Mouse (Mus musculus) cortical plate, adult 2 months (tissue): Measurements from ENCODE around the gene Faf1. TPM values are rescaled to one million over a fixed set of nuclear protein-coding genes. Genes with fewer than 3 reads are reported as not detected.

Experiments used
- H3K27ac ChIP-seq: fragments of 200-500 bp; 2 replicates; pipeline ENCODE4 v1.5.1; 2012; ENCODE audit warnings: low read length, control low read depth, inconsistent platforms; ENCODE audit not compliant: insufficient read depth
- H3K4me1 ChIP-seq: fragments of 200-500 bp; 2 replicates; pipeline ENCODE4 v1.6.1; 2011; ENCODE audit warnings: low read length; ENCODE audit not compliant: control insufficient read depth, insufficient read depth
- H3K4me3 ChIP-seq: fragments of 200-500 bp; 2 replicates; pipeline ENCODE4 v1.5.1; 2011; ENCODE audit warnings: mild to moderate bottlenecking, low read length, control low read depth; ENCODE audit not compliant: insufficient read depth
- CTCF ChIP-seq: fragments of 200-500 bp; IDR thresholded peaks from 2 replicates; pipeline ENCODE4 v1.5.1; 2011; ENCODE audit warnings: mild to moderate bottlenecking, control low read depth, low read length; ENCODE audit not compliant: insufficient read depth; ENCODE audit errors: extremely low read depth
- POLR2A ChIP-seq: fragments of 200-500 bp; IDR thresholded peaks from 2 replicates; pipeline ENCODE4 v1.6.1; 2011; ENCODE audit warnings: mild to moderate bottlenecking, low read length, control low read depth; ENCODE audit not compliant: insufficient read depth; ENCODE audit errors: extremely low read depth
- polyA plus RNA-seq: library from polyadenylated mRNA; depleted of rRNA; stranded (reverse); fragments of >200 nt; gene quantifications from 2 replicates; pipeline ENCODE4 v1.2.3, GENCODE M21; 2012

Gene Faf1
- polyA plus RNA-seq, 1 experiment: 17.9 TPM

- H3K27ac ChIP-seq: no peak overlapping the region
- no peak for TF ChIP-seq POLR2A
- no peak for TF ChIP-seq CTCF
- no peaks in the 10 kb centered on the region for H3K4me1 ChIP-seq
- H3K4me3 ChIP-seq: no peak overlapping the region
These were observed 186.6 kb downstream of the Faf1 start for GRCm38 (mm10) chr4:109863021-109863420.

GRCm38 (mm10) chr4:109868897-109869484 lies 192.6 kb downstream of the Faf1 start:
- TF ChIP-seq POLR2A (no peak), CTCF (no peak)
- Histone ChIP-seq H3K4me1 (no peaks in the 10 kb centered on the region), H3K27ac (no peak overlapping the region), H3K4me3 (no peak overlapping the region)

DNA sequence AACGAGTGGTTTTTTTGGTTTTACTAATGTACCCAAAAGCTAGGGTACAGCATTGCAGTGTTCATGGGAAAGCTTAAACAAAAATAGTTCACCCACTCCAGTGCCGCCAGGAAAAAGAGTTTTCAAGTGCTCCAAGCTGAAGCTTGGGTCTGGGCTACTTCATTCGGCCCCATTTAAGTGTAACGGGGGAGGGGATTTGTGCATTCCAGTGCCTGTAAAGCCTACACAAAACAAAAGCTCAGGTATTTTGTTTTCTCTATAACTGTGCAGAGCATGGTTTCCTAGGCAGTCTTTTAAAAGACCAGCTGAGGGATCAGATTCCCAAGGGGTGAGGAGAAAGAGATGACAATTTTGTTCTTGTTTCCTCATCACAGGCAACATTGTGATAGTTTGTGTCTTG lies 207.9 kb downstream of the Faf1 start:
- TF ChIP-seq POLR2A (no peak), CTCF (no peak)
- H3K27ac ChIP-seq: no peak overlapping the region
- no peak overlapping the region for H3K4me3 ChIP-seq
- H3K4me1 ChIP-seq: no peaks in the 10 kb centered on the region

DNA sequence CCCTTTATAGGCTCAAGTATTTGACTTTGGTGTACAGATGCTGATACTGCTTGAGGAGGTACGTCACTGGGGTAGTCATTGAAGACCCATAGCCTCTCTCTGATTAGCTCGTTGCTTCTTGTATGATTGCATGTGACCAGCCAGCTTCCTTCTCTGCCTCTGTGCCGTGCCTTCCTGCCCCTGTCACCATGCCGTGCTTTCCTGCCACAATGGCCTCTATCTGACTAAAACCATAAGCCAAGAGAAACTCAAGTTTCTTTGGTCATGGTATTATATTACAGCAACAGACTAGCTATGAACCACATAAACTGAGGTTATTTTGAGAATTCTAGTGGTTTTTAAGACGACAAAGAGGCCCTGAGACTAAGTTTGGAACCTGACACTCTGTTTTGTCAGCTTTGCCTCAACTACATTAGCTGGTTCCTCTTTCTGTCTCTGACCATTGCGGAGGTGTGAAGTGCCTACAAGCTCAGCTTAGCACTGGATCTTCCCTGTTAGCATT lies 211.5 kb downstream of the Faf1 start:
- Histone ChIP-seq H3K27ac (no peak overlapping the region), H3K4me1 (no peaks in the 10 kb centered on the region), H3K4me3 (no peak overlapping the region)
- no peak for TF ChIP-seq CTCF
- TF ChIP-seq POLR2A: no peak

DNA sequence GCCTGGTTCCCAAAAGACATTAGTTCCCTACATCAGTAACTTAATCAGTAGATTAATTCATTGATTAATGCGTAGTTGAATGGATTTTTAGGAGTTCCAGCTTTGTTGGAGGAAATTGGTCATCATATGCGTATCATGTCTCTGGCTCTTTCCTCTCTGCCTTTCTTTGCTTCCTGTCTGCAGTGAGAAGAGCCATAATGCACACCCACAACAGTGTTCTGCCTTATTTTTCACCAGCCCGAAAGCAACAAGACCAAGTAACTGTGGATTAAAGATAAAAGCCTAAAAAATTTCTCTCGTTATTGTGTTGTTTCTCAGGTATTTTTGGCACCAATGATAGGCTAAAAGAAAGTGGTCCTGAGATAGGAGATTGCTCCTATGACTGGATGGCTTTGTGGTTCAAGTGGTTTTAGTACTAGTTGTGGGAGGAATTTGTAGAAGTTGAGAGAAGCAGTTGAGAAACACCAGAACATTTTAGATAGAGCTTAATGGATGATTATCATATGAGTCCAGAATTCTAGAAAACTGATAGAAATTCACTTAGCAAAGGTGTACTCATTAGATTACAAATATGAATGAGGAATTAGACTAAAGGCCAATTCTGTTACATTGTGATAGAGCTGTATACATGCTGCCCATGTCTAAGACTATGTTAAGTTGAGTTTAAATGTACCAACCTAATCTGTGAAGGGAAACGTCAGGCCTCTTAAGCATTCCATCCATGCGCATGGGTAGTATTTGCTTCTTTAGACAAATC lies 221.6 kb downstream of the Faf1 start:
- TF ChIP-seq CTCF: no peak
- no peak for TF ChIP-seq POLR2A
- no peak overlapping the region for H3K4me3 ChIP-seq
- H3K4me1 ChIP-seq: no peaks in the 10 kb centered on the region

GRCm38 (mm10) chr4:109901076-109901475 lies 224.7 kb downstream of the Faf1 start:
- TF ChIP-seq CTCF (no peak), POLR2A (no peak)
- Histone ChIP-seq H3K4me3 (no peak overlapping the region), H3K27ac (no peak overlapping the region), H3K4me1 (no peaks in the 10 kb centered on the region)

More for the DNA sequence above, 221.6 kb downstream of the Faf1 start:
- H3K27ac ChIP-seq: no peak overlapping the region

DNA sequence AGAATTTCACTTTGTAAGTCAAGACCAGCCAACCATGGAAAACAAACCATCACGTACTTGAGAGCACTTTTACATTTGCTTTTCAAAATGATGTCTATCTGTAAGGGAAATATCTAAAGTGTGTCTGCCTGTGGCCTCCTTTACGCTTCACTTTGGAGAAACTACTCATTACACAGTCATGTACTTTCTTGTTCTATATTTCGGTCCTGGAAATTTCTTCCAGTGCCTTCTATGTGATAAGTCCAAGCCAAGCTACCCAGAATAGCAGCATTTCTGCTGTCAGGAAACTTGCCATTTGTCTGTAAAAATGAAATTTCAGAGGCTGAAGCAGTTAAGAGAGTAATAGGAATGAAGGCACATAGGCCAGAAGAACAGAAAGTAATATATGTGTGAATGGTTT lies 228.1 kb downstream of the Faf1 start:
- Histone ChIP-seq H3K4me3 (no peak overlapping the region), H3K4me1 (no peaks in the 10 kb centered on the region), H3K27ac (no peak overlapping the region)
- TF ChIP-seq POLR2A (no peak), CTCF (no peak)

DNA sequence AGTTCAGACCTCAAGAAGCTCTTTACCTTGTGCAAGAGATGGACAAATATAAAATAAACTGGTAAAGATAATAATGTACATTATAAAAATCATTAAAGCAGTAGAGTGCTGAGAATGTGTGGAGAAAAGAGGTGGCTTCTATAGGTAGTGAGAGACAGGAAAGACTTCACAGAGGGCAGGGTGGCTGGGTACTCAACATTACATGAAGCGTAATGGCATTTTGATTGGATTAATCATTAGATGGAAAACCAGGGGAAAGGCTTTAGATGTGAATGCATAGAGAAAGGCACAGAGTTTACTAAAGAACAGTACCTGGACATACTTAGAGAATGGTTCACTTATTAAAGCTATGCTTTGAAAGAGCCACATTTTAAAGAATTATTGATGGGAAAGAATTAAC lies 252.7 kb downstream of the Faf1 start:
- no peaks in the 10 kb centered on the region for H3K4me1 ChIP-seq
- TF ChIP-seq CTCF (no peak), POLR2A (no peak)
- no peak overlapping the region for H3K27ac ChIP-seq
- no peak overlapping the region for H3K4me3 ChIP-seq

DNA sequence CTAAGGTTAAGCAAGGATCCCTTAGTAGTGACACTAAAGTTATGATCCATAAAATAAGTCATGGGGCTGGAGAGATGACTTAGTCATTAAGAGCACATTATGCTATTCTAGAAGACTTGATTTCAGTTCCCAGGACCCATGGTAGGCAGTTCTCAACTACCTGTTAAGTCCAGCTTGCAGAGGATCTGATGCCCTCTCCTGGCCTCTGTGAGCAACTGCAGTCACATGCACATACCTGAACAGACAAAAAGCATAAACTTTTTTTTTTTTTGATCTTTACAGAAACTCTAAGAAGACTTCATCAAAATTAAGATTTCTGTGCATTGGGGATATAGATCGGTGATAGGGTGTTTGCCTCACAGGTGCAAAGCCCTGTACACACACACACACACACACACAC lies 254.1 kb downstream of the Faf1 start:
- Histone ChIP-seq H3K4me1 (no peaks in the 10 kb centered on the region), H3K27ac (no peak overlapping the region), H3K4me3 (no peak overlapping the region)
- TF ChIP-seq CTCF (no peak), POLR2A (no peak)

- TF ChIP-seq CTCF: no peak
- no peak for TF ChIP-seq POLR2A
- no peak overlapping the region for H3K27ac ChIP-seq
- H3K4me1 ChIP-seq: no peaks in the 10 kb centered on the region
- H3K4me3 ChIP-seq: no peak overlapping the region
These were observed 254.5 kb downstream of the Faf1 start for GRCm38 (mm10) chr4:109930935-109931334.
